Mouse (Mus musculus) brain, embryonic 14.5 days (tissue): ENCODE measurements at regions not wholly inside any gene's neighbourhood (a gene's known extent, or its start where the extent isn't known, plus 50 kb on each side); places are given as distances from the start of the nearest gene placed in this dataset.

Experiments
- DNase-seq: peaks from one replicate; pipeline ENCODE4 v3.0.0-alpha.2; 2011; ENCODE audit warnings: low read depth
- CTCF ChIP-seq: fragments of 200-500 bp; IDR thresholded peaks from 2 replicates; pipeline ENCODE4 v1.5.1; 2012; ENCODE audit warnings: inconsistent platforms, mild to moderate bottlenecking, moderate library complexity, borderline replicate concordance; ENCODE audit not compliant: insufficient read depth, insufficient read length; ENCODE audit errors: extremely low read depth
- POLR2A ChIP-seq: fragments of 200-500 bp; IDR thresholded peaks from 2 replicates; pipeline ENCODE4 v1.6.1; 2012; ENCODE audit warnings: mild to moderate bottlenecking, inconsistent platforms, borderline replicate concordance; ENCODE audit not compliant: poor library complexity, insufficient read depth, insufficient read length, severe bottlenecking; ENCODE audit errors: extremely low read depth

GRCm38 (mm10) chr5:112634701-112635100, 57.7 kb upstream of the Sez6l start:
- TF ChIP-seq POLR2A (no peak), CTCF (no peak)
- no peak for DNase-seq

GRCm38 (mm10) chr5:112631766-112632165, 54.8 kb upstream of the Sez6l start:
- TF ChIP-seq CTCF (no peak), POLR2A (no peak)
- DNase-seq: no peak

- no peak for DNase-seq
- TF ChIP-seq POLR2A: no peak
- TF ChIP-seq CTCF: no peak
Observed at GRCm38 (mm10) chr5:112629656-112630055, 52.7 kb upstream of the Sez6l start.

GRCm38 (mm10) chr5:112628073-112628790, 51.2 kb upstream of the Sez6l start:
- TF ChIP-seq CTCF: no peak
- TF ChIP-seq POLR2A: no peak
- DNase-seq: peak; percentile 86

GRCm38 (mm10) chr5:112627305-112627704, 50.3 kb upstream of the Sez6l start:
- TF ChIP-seq POLR2A (no peak), CTCF (no peak)

More at GRCm38 (mm10) chr5:112627305-112627704, 50.3 kb upstream of the Sez6l start:
- peak; percentile 62 for DNase-seq
